Mouse (Mus musculus) adrenal gland, postnatal 14 days (tissue): ENCODE measurements at regions not wholly inside any gene's neighbourhood (a gene's known extent, or its start where the extent isn't known, plus 50 kb on each side); places are given as distances from the start of the nearest gene placed in this dataset.
"Not testable (repeated sequence)": the region's sequence is repeated elsewhere in the genome, so short reads cannot be mapped to it uniquely, and the experiment has no call there.

ENCODE experiments used
- DNase-seq: peaks from one replicate; pipeline ENCODE4 v3.0.0; 2021; ENCODE audit warnings: mixed read lengths

- no peak for DNase-seq
These were observed 521.2 kb downstream of the Serpinb8 start for GRCm38 (mm10) chr1:108110984-108111383.

GRCm38 (mm10) chr1:108127393-108127792 is 537.6 kb downstream of the Serpinb8 start:
- DNase-seq, result no peak

- DNase-seq, result no peak
These were observed 542.2 kb downstream of the Serpinb8 start for GRCm38 (mm10) chr1:108132006-108132405.

GRCm38 (mm10) chr1:108135346-108135745 is 545.5 kb downstream of the Serpinb8 start:
- DNase-seq, result not testable (repeated sequence)

- DNase-seq, result no peak
These were observed 554.3 kb downstream of the Serpinb8 start for GRCm38 (mm10) chr1:108144114-108144513.

- DNase-seq, result no peak
These were observed 591.8 kb downstream of the Serpinb8 start for GRCm38 (mm10) chr1:108181350-108182167.

- no peak for DNase-seq
These were observed 592.3 kb downstream of the Serpinb8 start for GRCm38 (mm10) chr1:108182168-108182539.

- no peak for DNase-seq
These were observed 634.2 kb downstream of the Serpinb8 start for GRCm38 (mm10) chr1:108224047-108224446.

- no peak for DNase-seq
These were observed 650.3 kb downstream of the Serpinb8 start for GRCm38 (mm10) chr1:108240152-108240551.

GRCm38 (mm10) chr1:108255147-108255546 is 665.3 kb downstream of the Serpinb8 start:
- no peak for DNase-seq

GRCm38 (mm10) chr1:108259355-108259754 is 669.5 kb downstream of the Serpinb8 start:
- peak; percentile 4 for DNase-seq

GRCm38 (mm10) chr1:108282099-108282498 is 692.3 kb downstream of the Serpinb8 start:
- DNase-seq, result no peak

GRCm38 (mm10) chr1:108286571-108286970 is 696.8 kb downstream of the Serpinb8 start:
- DNase-seq, result no peak
